In the genomic region with DNA sequence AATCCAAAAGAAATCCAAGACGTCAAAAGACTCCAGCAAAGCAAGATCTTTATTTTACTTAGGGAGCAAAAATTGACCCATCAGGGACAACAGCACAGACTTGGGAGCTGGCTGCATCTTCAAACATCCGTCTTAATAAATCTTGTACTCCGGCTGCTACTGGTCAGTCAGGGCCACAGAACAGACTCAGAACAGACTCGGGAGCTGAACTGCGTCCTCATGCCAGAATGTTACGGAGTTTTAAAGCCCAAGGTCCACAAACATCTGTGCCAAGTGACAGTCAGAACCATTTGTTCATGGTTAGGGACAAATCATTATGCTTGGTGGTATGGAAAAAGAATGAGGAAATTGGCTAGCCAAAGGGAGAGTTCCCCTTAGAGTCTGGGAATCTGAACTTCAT, we compare ENCODE assay signal across 37 mouse cellular contexts. TPM values are rescaled to one million over a fixed set of nuclear protein-coding genes. Genes with fewer than 3 reads are reported as not detected.
"Had no signal": no experiment of that assay in that cellular context is flagged by ENCODE, and none has a peak within 500 bp of the region (broad histone marks: within the 10 kb centered on the region; RNA-seq: fewer than 3 reads in every experiment).

No protein-coding gene starts in this region.

- H3K27ac ChIP-seq: gastrocnemius, adult 2 months; heart, embryonic 10.5 days; hindbrain, embryonic 10.5 days; hindbrain, embryonic 12.5 days; hindbrain, embryonic 14.5 days; intestine, embryonic 15.5 days; layer of hippocampus, adult 2 months; left cerebral cortex, adult 2 months; limb, embryonic 10.5 days; limb, embryonic 12.5 days; liver, embryonic 13.5 days had no signal

- DNase-seq: gastrocnemius, adult 2 months; gastrocnemius, postnatal 10 days; gastrocnemius, postnatal 25 days; heart, adult 18-20 months; heart, postnatal 10 days; heart, postnatal 4 days; kidney, adult 18-20 months; kidney, adult 8-10 months; kidney, postnatal 10 days; kidney, postnatal 25 days; kidney, postnatal 4 days; liver; liver, embryonic 13.5 days had no signal

- H3K4me2 ChIP-seq: heart, embryonic 12.5 days; hindbrain, embryonic 12.5 days; hindbrain, embryonic 14.5 days; intestine, embryonic 15.5 days; limb, embryonic 12.5 days; liver, embryonic 11.5 days; liver, embryonic 13.5 days; liver, embryonic 15.5 days had no signal

- H3K9ac ChIP-seq: heart, embryonic 12.5 days; hindbrain, embryonic 12.5 days; hindbrain, embryonic 14.5 days; intestine, embryonic 15.5 days; limb, embryonic 12.5 days; liver, embryonic 13.5 days; liver, embryonic 15.5 days had no signal

- H3K4me3 ChIP-seq: gastrocnemius, adult 2 months; heart, embryonic 10.5 days; heart, embryonic 12.5 days; hindbrain, embryonic 10.5 days; hindbrain, embryonic 12.5 days; intestine, embryonic 15.5 days; layer of hippocampus, adult 2 months; left cerebral cortex, adult 2 months; limb, embryonic 10.5 days; limb, embryonic 12.5 days; liver, embryonic 13.5 days; liver, embryonic 15.5 days had no signal

- H3K9me3 ChIP-seq: heart, embryonic 10.5 days; heart, embryonic 12.5 days; hindbrain, embryonic 10.5 days; hindbrain, embryonic 12.5 days; intestine, embryonic 15.5 days; limb, embryonic 10.5 days; limb, embryonic 12.5 days; liver, embryonic 13.5 days; liver, embryonic 15.5 days had no signal

- ATAC-seq: hindbrain, embryonic 16.5 days; inflammation-experienced regulatory T-cells, adult 6 months; intestine, embryonic 15.5 days; intestine, postnatal 0 days had no signal

- H3K27me3 ChIP-seq: heart, embryonic 12.5 days; hindbrain, embryonic 12.5 days; intestine, embryonic 15.5 days; limb, embryonic 12.5 days; liver, embryonic 13.5 days; liver, embryonic 15.5 days had no signal

RNA-seq across cellular contexts. Expression of a gene that starts 32.6 kb away (rescaled TPM):
- total RNA-seq: gastrocnemius, adult 2 months; gastrocnemius, postnatal 10 days; gastrocnemius, postnatal 25 days; gastrocnemius, postnatal 4 days; granulocyte monocyte progenitor cell, adult 5-6 weeks; heart, adult 18-20 months; heart, adult 8-10 months; heart, postnatal 25 days; layer of hippocampus, adult 2 months; layer of hippocampus, postnatal 10 days; layer of hippocampus, postnatal 25 days; left cerebral cortex, adult 2 months; left cerebral cortex, postnatal 14 days; left cerebral cortex, postnatal 36 days had no signal
- polyA plus RNA-seq: heart, embryonic 14.5 days had no signal
